Mouse (Mus musculus): ENCODE measurements around the gene Tjp3.

- TF ChIP-seq POLR2A (IDR thresholded peaks at IDR 0.05; ENCODE audit: insufficient read depth, low read length) (no peak), CTCF (IDR thresholded peaks at IDR 0.05; ENCODE audit: low read depth, low read length) (no peak)
Measured at GRCm38 (mm10) chr10:81236471-81237268, 54.7 kb downstream of the Tjp3 start.

Data from ES-Bruce4 (cell line).